Mouse (Mus musculus) testis, adult 2 months (tissue): ENCODE measurements around the gene Gpr161.

Experiments used
- CTCF ChIP-seq: fragments of 200-500 bp; IDR thresholded peaks from 2 replicates; pipeline ENCODE4 v1.5.1; 2012; ENCODE audit warnings: low read depth, mild to moderate bottlenecking, inconsistent platforms, low read length, moderate library complexity; ENCODE audit not compliant: control insufficient read depth, insufficient read depth, insufficient replicate concordance
- POLR2A ChIP-seq: fragments of 200-500 bp; IDR thresholded peaks from 2 replicates; pipeline ENCODE4 v1.6.1; 2012; ENCODE audit warnings: low read depth, mild to moderate bottlenecking, inconsistent platforms, low read length, moderate library complexity; ENCODE audit not compliant: control insufficient read depth

- no peak for TF ChIP-seq CTCF
- TF ChIP-seq POLR2A = no peak
Observed at GRCm38 (mm10) chr1:165284096-165284495, 11.5 kb upstream of the Gpr161 start.
